Mouse (Mus musculus) megakaryocyte, embryonic 14.5 days (primary cell): ENCODE results near the gene Grik1.

ENCODE experiments used
- FLI1 ChIP-seq: IDR thresholded peaks from 2 replicates; pipeline ENCODE4 v1.6.1; 2012; ENCODE audit warnings: low read length, inconsistent platforms, mixed read lengths
- GATA1 ChIP-seq: IDR thresholded peaks from 3 replicates; pipeline ENCODE4 v1.6.1; 2012; ENCODE audit warnings: mixed read lengths, low read length, inconsistent platforms, borderline replicate concordance

- TF ChIP-seq GATA1 (no peak), FLI1 (no peak)
Measured at GRCm38 (mm10) chr16:87930519-87930918, 359.5 kb downstream of the Grik1 start.
